Mouse (Mus musculus): ENCODE data around the gene Mrps9.

DNA sequence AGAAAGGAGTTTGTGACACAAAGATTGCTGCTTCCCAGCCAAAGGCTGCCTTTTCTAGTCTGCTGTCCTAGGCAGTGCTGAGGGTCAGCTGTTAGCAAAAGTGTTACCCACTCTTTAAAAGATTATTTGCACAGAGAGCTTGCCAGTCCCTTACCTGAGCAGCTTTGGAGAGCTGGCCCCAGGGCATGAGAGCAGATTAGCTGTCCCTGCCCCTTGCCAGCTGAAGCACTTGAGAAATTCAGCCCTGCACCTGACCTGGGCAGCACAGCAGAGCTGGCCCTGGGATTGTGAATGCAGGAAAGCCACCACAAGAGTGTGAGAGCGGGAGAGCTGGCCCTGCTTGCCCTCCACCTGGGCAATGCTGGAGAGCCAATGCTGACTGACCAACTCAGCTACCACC is 82.6 kb downstream of the Mrps9 start:
- TF ChIP-seq POLR2A (IDR thresholded peaks at IDR 0.05; ENCODE audit: low read depth, low read length): no peak
- TF ChIP-seq CTCF (IDR thresholded peaks at IDR 0.05; ENCODE audit: borderline replicate concordance, insufficient read depth, low read length): no peak

Measured in embryonic fibroblast, embryonic 13.5 days (primary cell).